Mouse (Mus musculus): ENCODE measurements around the gene Vmn1r1.

GRCm38 (mm10) chr1:182138172-182138571 is 26.1 kb downstream of the Vmn1r1 start:
- TF ChIP-seq CTCF (IDR thresholded peaks at IDR 0.05; ENCODE audit: extremely low read depth, insufficient read depth, insufficient read length, insufficient replicate concordance) (no peak), POLR2A (IDR thresholded peaks at IDR 0.05; ENCODE audit: low read depth, low read length) (no peak)
